Mouse (Mus musculus) erythroblast, embryonic 14.5 days (primary cell): ENCODE data around the gene Krtap3-1. TPM values are rescaled to one million over a fixed set of nuclear protein-coding genes. Genes with fewer than 3 reads are reported as not detected.

Experiments used
- H3K27me3 ChIP-seq: 2 replicates; pipeline ENCODE4 v1.6.1; 2012; ENCODE audit warnings: inconsistent platforms; ENCODE audit not compliant: control insufficient read depth
- H3K36me3 ChIP-seq: 2 replicates; pipeline ENCODE4 v1.6.1; 2012; ENCODE audit warnings: mild to moderate bottlenecking, inconsistent platforms; ENCODE audit not compliant: control insufficient read depth
- H3K4me1 ChIP-seq: 2 replicates; pipeline ENCODE4 v1.6.1; 2012; ENCODE audit warnings: inconsistent platforms; ENCODE audit not compliant: control insufficient read depth
- H3K4me3 ChIP-seq: replicated peaks from 2 replicates; pipeline ENCODE3; 2012; ENCODE audit warnings: moderate library complexity, mild to moderate bottlenecking, inconsistent platforms
- H3K9me3 ChIP-seq: 2 replicates; pipeline ENCODE4 v1.6.1; 2012; ENCODE audit warnings: low read length, inconsistent platforms, mixed read lengths; ENCODE audit not compliant: control insufficient read depth
- GATA1 ChIP-seq: IDR thresholded peaks from 2 replicates; pipeline ENCODE4 v1.6.1; 2012; ENCODE audit warnings: low read length, inconsistent platforms, mixed read lengths
- TAL1 ChIP-seq: IDR thresholded peaks from 3 replicates; pipeline ENCODE4 v1.6.1; 2012; ENCODE audit warnings: low read length, inconsistent platforms, mixed read lengths
- polyA plus RNA-seq: library from polyadenylated mRNA; stranded (reverse); fragments of >175 nt; gene quantifications from 2 replicates; pipeline ENCODE4 v1.2.3, GENCODE M21; 2012

Krtap3-1 gene
- polyA plus RNA-seq, 1 experiment, result not detected

GRCm38 (mm10) chr11:99550765-99551164, 15.7 kb downstream of the Krtap3-1 start, which contains the start of gene Krtap3-3:
Krtap3-3 (minus strand) TSS chr11:99550865.
- Histone ChIP-seq H3K9me3 (no peaks in the 10 kb centered on the region), H3K4me3 (no peak within 1 kb of the TSS), H3K4me1 (no peaks in the 10 kb centered on the region), H3K36me3 (no peaks in the 10 kb centered on the region), H3K27me3 (no peaks in the 10 kb centered on the region)
- no peak for TF ChIP-seq TAL1
- no peak for TF ChIP-seq GATA1

- no peak for TF ChIP-seq TAL1
- no peak for TF ChIP-seq GATA1
These were observed 18.5 kb downstream of the Krtap3-1 start for GRCm38 (mm10) chr11:99547892-99548291.

GRCm38 (mm10) chr11:99539721-99540120, 26.7 kb downstream of the Krtap3-1 start:
- no peaks in the 10 kb centered on the region for H3K36me3 ChIP-seq
- peaks cover 9% of the 10 kb centered on the region for H3K9me3 ChIP-seq
- no peak overlapping the region for H3K4me3 ChIP-seq
- H3K27me3 ChIP-seq, result no peaks in the 10 kb centered on the region
- H3K4me1 ChIP-seq, result no peaks in the 10 kb centered on the region
- TF ChIP-seq TAL1 (no peak), GATA1 (no peak)

More at GRCm38 (mm10) chr11:99547892-99548291, 18.5 kb downstream of the Krtap3-1 start:
- no peaks in the 10 kb centered on the region for H3K36me3 ChIP-seq
- H3K27me3 ChIP-seq, result no peaks in the 10 kb centered on the region
- H3K4me1 ChIP-seq, result no peaks in the 10 kb centered on the region
- H3K4me3 ChIP-seq, result no peak overlapping the region
- peaks cover under 1% of the 10 kb centered on the region; the same call in 1 of the 2 replicates for H3K9me3 ChIP-seq

- Histone ChIP-seq H3K9me3 (peaks cover 14% of the 10 kb centered on the region), H3K4me1 (no peaks in the 10 kb centered on the region), H3K27me3 (no peaks in the 10 kb centered on the region), H3K36me3 (no peaks in the 10 kb centered on the region), H3K4me3 (no peak within 1 kb of the TSS)
- TF ChIP-seq GATA1 (no peak), TAL1 (no peak)
These were observed 45.1 kb downstream of the Krtap3-1 start, which contains the start of gene Krt39 for GRCm38 (mm10) chr11:99521288-99521860. Krt39 (minus strand) TSS chr11:99521338.

Other genes starting within 250 kb of the Krtap3-1 start
- gene Krt25, start 243.7 kb downstream of the Krtap3-1 start, polyA plus RNA-seq, result not detected in 2 replicates
- not detected in 2 replicates for gene Krt26, start 228.7 kb downstream of the Krtap3-1 start, polyA plus RNA-seq
- not detected in 2 replicates for gene Krt27, start 215.5 kb downstream of the Krtap3-1 start, polyA plus RNA-seq
- not detected in 2 replicates for gene Krt28, start 191.7 kb downstream of the Krtap3-1 start, polyA plus RNA-seq
- gene Krt10, start 177.3 kb downstream of the Krtap3-1 start, polyA plus RNA-seq, result 0.22 and 0.51 TPM in 2 replicates
- gene Krt12, start 144.4 kb downstream of the Krtap3-1 start, polyA plus RNA-seq, result not detected in 2 replicates
- not detected in 2 replicates for gene Krt20, start 128.5 kb downstream of the Krtap3-1 start, polyA plus RNA-seq
- not detected in 2 replicates for gene Krt23, start 73.5 kb downstream of the Krtap3-1 start, polyA plus RNA-seq
- not detected in 2 replicates for gene Krt39, start 45.3 kb downstream of the Krtap3-1 start, polyA plus RNA-seq
- gene Krt40, start 23.5 kb downstream of the Krtap3-1 start, polyA plus RNA-seq, result not detected in 2 replicates
- gene Krtap3-3, start 15.8 kb downstream of the Krtap3-1 start, polyA plus RNA-seq, result not detected in 2 replicates
- not detected in 2 replicates for gene Krtap3-2, start 9.8 kb downstream of the Krtap3-1 start, polyA plus RNA-seq
- gene Gm11939, start 7.2 kb downstream of the Krtap3-1 start, polyA plus RNA-seq, result not detected in 2 replicates
- gene Krtap1-5, start 14.4 kb upstream of the Krtap3-1 start, polyA plus RNA-seq, result not detected in 2 replicates
- not detected in 2 replicates for gene Krtap1-4, start 17.0 kb upstream of the Krtap3-1 start, polyA plus RNA-seq
- gene Krtap1-3, start 24.7 kb upstream of the Krtap3-1 start, polyA plus RNA-seq, result not detected in 2 replicates
- gene Krtap9-3, start 31.5 kb upstream of the Krtap3-1 start, polyA plus RNA-seq, result not detected in 2 replicates
- not detected in 2 replicates for gene Gm11938, start 36.7 kb upstream of the Krtap3-1 start, polyA plus RNA-seq
- not detected in 2 replicates for gene Gm11937, start 43.6 kb upstream of the Krtap3-1 start, polyA plus RNA-seq
- not detected in 2 replicates for gene Krtap2-4, start 48.2 kb upstream of the Krtap3-1 start, polyA plus RNA-seq
- not detected in 2 replicates for gene Gm11562, start 53.8 kb upstream of the Krtap3-1 start, polyA plus RNA-seq
- gene Krtap4-1, start 61.6 kb upstream of the Krtap3-1 start, polyA plus RNA-seq, result not detected in 2 replicates
- gene Krtap4-2, start 68.5 kb upstream of the Krtap3-1 start, polyA plus RNA-seq, result not detected in 2 replicates
- gene Krtap4-7, start 77.5 kb upstream of the Krtap3-1 start, polyA plus RNA-seq, result not detected in 2 replicates
- gene Gm11555, start 83.6 kb upstream of the Krtap3-1 start, polyA plus RNA-seq, result not detected in 2 replicates
- not detected in 2 replicates for gene Gm11563, start 92.3 kb upstream of the Krtap3-1 start, polyA plus RNA-seq
- gene Krtap4-6, start 99.3 kb upstream of the Krtap3-1 start, polyA plus RNA-seq, result not detected in 2 replicates
- not detected in 2 replicates for gene Gm14190, start 124.1 kb upstream of the Krtap3-1 start, polyA plus RNA-seq
- gene Gm14180, start 167.7 kb upstream of the Krtap3-1 start, polyA plus RNA-seq, result not detected in 2 replicates
- not detected in 2 replicates for gene Gm11595, start 206.3 kb upstream of the Krtap3-1 start, polyA plus RNA-seq
- not detected in 2 replicates for gene Krtap4-8, start 214.1 kb upstream of the Krtap3-1 start, polyA plus RNA-seq
- gene Krtap4-9, start 218.6 kb upstream of the Krtap3-1 start, polyA plus RNA-seq, result not detected in 2 replicates
- not detected in 2 replicates for gene Gm11596, start 226.8 kb upstream of the Krtap3-1 start, polyA plus RNA-seq
- gene Gm11569, start 232.3 kb upstream of the Krtap3-1 start, polyA plus RNA-seq, result not detected in 2 replicates
- not detected in 2 replicates for gene Gm11554, start 237.8 kb upstream of the Krtap3-1 start, polyA plus RNA-seq
- gene Krtap4-13, start 243.3 kb upstream of the Krtap3-1 start, polyA plus RNA-seq, result not detected in 2 replicates
- not detected in 2 replicates for gene Gm11564, start 249.0 kb upstream of the Krtap3-1 start, polyA plus RNA-seq